Mouse (Mus musculus) heart, embryonic 12.5 days (tissue): Measurements from ENCODE around the gene Pitpnc1. TPM values are rescaled to one million over a fixed set of nuclear protein-coding genes. Genes with fewer than 3 reads are reported as not detected.

ENCODE experiments used
- ATAC-seq: fragments of 200-750 bp; cut with Nextera tagmentation; 2 replicates; pipeline ENCODE4 v1.8.0; 2017; ENCODE audit warnings: moderate TSS enrichment, moderate library complexity; ENCODE audit not compliant: insufficient number of reproducible peaks, low FRiP score
- H3K27ac ChIP-seq: fragments of 300-500 bp; sonication (generic); 2 replicates; pipeline ENCODE4 v1.5.1; 2016; ENCODE audit warnings: mild to moderate bottlenecking, moderate library complexity; ENCODE audit not compliant: poor library complexity, severe bottlenecking
- H3K27me3 ChIP-seq: fragments of 300-500 bp; sonication (generic); replicated peaks from 2 replicates; pipeline ENCODE4 v1.6.1; 2016; ENCODE audit warnings: mild to moderate bottlenecking, moderate library complexity
- H3K36me3 ChIP-seq: fragments of 300-500 bp; sonication (generic); 2 replicates; pipeline ENCODE4 v1.6.1; 2016; ENCODE audit warnings: mild to moderate bottlenecking, moderate library complexity
- H3K4me1 ChIP-seq: fragments of 300-500 bp; sonication (generic); replicated peaks from 2 replicates; pipeline ENCODE4 v1.6.1; 2016; ENCODE audit warnings: mild to moderate bottlenecking
- H3K4me2 ChIP-seq: fragments of 300-500 bp; sonication (generic); 2 replicates; pipeline ENCODE4 v1.6.1; 2016; ENCODE audit warnings: mild to moderate bottlenecking, moderate library complexity
- H3K4me3 ChIP-seq: fragments of 300-500 bp; sonication (generic); 2 replicates; pipeline ENCODE4 v1.5.1; 2016; ENCODE audit warnings: mild to moderate bottlenecking
- H3K9ac ChIP-seq: fragments of 300-500 bp; sonication (generic); 2 replicates; pipeline ENCODE4 v1.6.1; 2016; ENCODE audit warnings: mild to moderate bottlenecking, moderate library complexity
- H3K9me3 ChIP-seq: fragments of 300-500 bp; sonication (generic); replicated peaks from 2 replicates; pipeline ENCODE4 v1.6.1; 2016; ENCODE audit warnings: mild to moderate bottlenecking, moderate library complexity
- WGBS: fragments of 180-500 bp; shearing (Covaris S2); methylation state at CpG from one replicate; pipeline ENCODE4 v1.1.7; 2016; 5-methylcytosine and 5-hydroxymethylcytosine counted together
- polyA plus RNA-seq: library from polyadenylated mRNA; unstranded; fragments of >200 nt; fragmentation: Nextera tagmentation; extraction: Ambion mirVana; gene quantifications from 2 replicates; pipeline ENCODE4 v1.2.1, GENCODE M21; 2016

Gene Pitpnc1
- polyA plus RNA-seq, 1 experiment from 2014 or later = 8.2 TPM

DNA sequence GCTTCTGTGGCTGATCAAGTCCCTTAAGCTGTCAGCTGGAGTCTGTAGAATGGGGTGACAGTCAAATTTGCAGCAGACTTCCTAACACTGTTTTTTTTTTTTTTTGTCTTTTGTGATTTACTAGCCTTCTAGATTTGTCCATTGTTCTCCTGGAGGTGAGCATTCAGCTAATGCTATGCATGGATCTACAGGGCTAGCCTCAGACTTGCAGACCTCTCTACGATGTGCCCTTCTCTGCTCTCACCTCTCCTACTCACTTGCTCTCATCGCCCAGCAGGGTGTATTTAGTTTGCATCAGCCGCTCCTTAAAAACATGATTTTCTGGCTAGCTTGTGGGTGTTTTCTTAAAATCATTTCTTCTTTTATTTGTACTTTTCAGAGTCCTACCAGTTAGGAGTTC is 13.8 kb upstream of the Pitpnc1 start:
- 88% methylated on average over 3 of the region's 3 CpGs for WGBS

GRCm38 (mm10) chr11:107479862-107480203 is 9.3 kb upstream of the Pitpnc1 start:
- no peak; the same call in 1 of the 2 replicates for ATAC-seq
- WGBS = 2% methylated on average over 10 of the region's 10 CpGs

More for the DNA sequence above, 13.8 kb upstream of the Pitpnc1 start:
- peaks cover 43% of the 10 kb centered on the region for H3K36me3 ChIP-seq
- no peaks in the 10 kb centered on the region for H3K9me3 ChIP-seq
- H3K27ac ChIP-seq = no peak overlapping the region
- H3K4me2 ChIP-seq = no peak overlapping the region
- no peak overlapping the region for H3K4me3 ChIP-seq
- H3K9ac ChIP-seq = no peak overlapping the region
- peaks cover 16% of the 10 kb centered on the region for H3K4me1 ChIP-seq
- H3K27me3 ChIP-seq = no peaks in the 10 kb centered on the region
- no peak for ATAC-seq

GRCm38 (mm10) chr11:107479053-107479861 is 8.8 kb upstream of the Pitpnc1 start, which contains the start of gene Psmd12:
Gene Psmd12 (plus strand): TSS chr11:107479484.
- Histone ChIP-seq H3K27ac (peak within 1 kb of the TSS; percentile 80), H3K4me3 (peak within 1 kb of the TSS; percentile 87), H3K36me3 (no peaks in the 10 kb centered on the region), H3K27me3 (no peaks in the 10 kb centered on the region), H3K4me2 (peak within 1 kb of the TSS; percentile 86), H3K4me1 (peaks cover 16% of the 10 kb centered on the region), H3K9me3 (no peaks in the 10 kb centered on the region), H3K9ac (peak within 1 kb of the TSS; percentile 95)
- ATAC-seq = peak; percentile 98
- WGBS = under 1% methylated on average over 51 of the region's 51 CpGs

More at GRCm38 (mm10) chr11:107479862-107480203, 9.3 kb upstream of the Pitpnc1 start:
- H3K4me2 ChIP-seq = peak overlapping the region; percentile 86
- H3K36me3 ChIP-seq = peaks cover 2% of the 10 kb centered on the region; the same call in 1 of the 2 replicates
- H3K27ac ChIP-seq = peak overlapping the region; percentile 80
- H3K27me3 ChIP-seq = no peaks in the 10 kb centered on the region
- peak overlapping the region; percentile 87 for H3K4me3 ChIP-seq
- peak overlapping the region; percentile 95 for H3K9ac ChIP-seq
- no peaks in the 10 kb centered on the region for H3K9me3 ChIP-seq
- H3K4me1 ChIP-seq = peaks cover 16% of the 10 kb centered on the region

DNA sequence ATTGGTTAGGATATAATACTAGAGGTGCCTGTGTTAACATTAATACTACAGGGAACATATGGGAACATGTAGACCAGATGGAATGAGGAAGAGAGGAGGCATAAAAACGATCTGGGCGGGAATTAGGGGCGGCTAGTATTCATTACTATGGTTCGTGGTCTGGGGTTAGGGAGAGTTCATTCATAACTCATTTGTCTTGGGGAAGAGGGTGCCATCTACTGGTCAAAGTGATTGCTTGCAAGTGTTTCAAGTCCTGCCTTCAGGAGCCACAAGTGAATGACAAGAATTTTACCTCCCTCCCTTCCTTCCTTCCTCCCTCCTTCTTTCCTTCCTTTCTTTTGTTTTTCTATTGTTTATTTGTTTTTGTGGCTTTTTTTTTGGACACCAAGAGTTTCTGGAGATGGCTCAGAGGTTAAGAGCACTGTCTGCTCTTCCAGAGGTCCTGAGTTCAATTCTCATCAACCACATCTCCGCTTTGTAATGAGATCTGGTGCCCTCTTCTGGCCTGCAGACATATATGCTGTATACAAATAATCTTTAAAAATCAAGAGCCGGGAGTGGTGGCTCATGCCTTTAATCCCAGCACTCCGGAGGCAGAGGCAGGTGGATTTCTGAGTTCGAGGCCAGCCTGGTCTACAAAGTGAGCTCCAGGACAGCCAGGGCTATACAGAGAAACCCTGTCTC is 2.8 kb upstream of the Pitpnc1 start:
- no peaks in the 10 kb centered on the region for H3K36me3 ChIP-seq
- no peak overlapping the region for H3K4me3 ChIP-seq
- WGBS = 21% methylated on average over 8 of the region's 8 CpGs
- no peak overlapping the region for H3K4me2 ChIP-seq
- no peaks in the 10 kb centered on the region for H3K9me3 ChIP-seq
- ATAC-seq = no peak
- H3K4me1 ChIP-seq = peaks cover 12% of the 10 kb centered on the region
- no peaks in the 10 kb centered on the region for H3K27me3 ChIP-seq
- H3K27ac ChIP-seq = no peak overlapping the region
- H3K9ac ChIP-seq = no peak overlapping the region

GRCm38 (mm10) chr11:107472304-107472703 is 1.8 kb upstream of the Pitpnc1 start:
- Histone ChIP-seq H3K9me3 (no peaks in the 10 kb centered on the region), H3K27me3 (no peaks in the 10 kb centered on the region), H3K4me2 (no peak overlapping the region), H3K4me1 (peaks cover 16% of the 10 kb centered on the region), H3K9ac (no peak overlapping the region), H3K27ac (no peak overlapping the region), H3K4me3 (no peak overlapping the region), H3K36me3 (no peaks in the 10 kb centered on the region)
- WGBS = 94% methylated on average over 3 of the region's 3 CpGs
- no peak for ATAC-seq

- Histone ChIP-seq H3K36me3 (no peaks in the 10 kb centered on the region), H3K27ac (peak overlapping the region; percentile 83), H3K4me1 (peaks cover 16% of the 10 kb centered on the region), H3K4me3 (peak overlapping the region; percentile 73), H3K27me3 (no peaks in the 10 kb centered on the region), H3K4me2 (peak overlapping the region; percentile 92), H3K9ac (peak overlapping the region; percentile 83), H3K9me3 (no peaks in the 10 kb centered on the region)
- WGBS = 14% methylated on average over 11 of the region's 11 CpGs
- no peak for ATAC-seq
These were observed 697 bp upstream of the Pitpnc1 start for GRCm38 (mm10) chr11:107471071-107471720.

- Histone ChIP-seq H3K4me3 (peak overlapping the region; percentile 73), H3K9ac (peak overlapping the region; percentile 83), H3K27me3 (no peaks in the 10 kb centered on the region), H3K4me1 (peaks cover 16% of the 10 kb centered on the region), H3K27ac (peak overlapping the region; percentile 83), H3K36me3 (no peaks in the 10 kb centered on the region), H3K9me3 (no peaks in the 10 kb centered on the region), H3K4me2 (peak overlapping the region; percentile 92)
- peak; percentile 65 for ATAC-seq
- under 1% methylated on average over 59 of the region's 59 CpGs for WGBS
These were observed 752 bp downstream of the Pitpnc1 start for GRCm38 (mm10) chr11:107469523-107470371.

- Histone ChIP-seq H3K4me1 (peaks cover 18% of the 10 kb centered on the region), H3K9me3 (no peaks in the 10 kb centered on the region), H3K4me2 (peak overlapping the region; percentile 92), H3K36me3 (no peaks in the 10 kb centered on the region), H3K4me3 (peak overlapping the region; percentile 73), H3K9ac (peak overlapping the region; percentile 83), H3K27me3 (no peaks in the 10 kb centered on the region), H3K27ac (peak overlapping the region; percentile 64)
- WGBS = 0% methylated on average over 37 of the region's 38 CpGs
- ATAC-seq = peak; percentile 84
These were observed 1.4 kb downstream of the Pitpnc1 start for GRCm38 (mm10) chr11:107469031-107469522.

DNA sequence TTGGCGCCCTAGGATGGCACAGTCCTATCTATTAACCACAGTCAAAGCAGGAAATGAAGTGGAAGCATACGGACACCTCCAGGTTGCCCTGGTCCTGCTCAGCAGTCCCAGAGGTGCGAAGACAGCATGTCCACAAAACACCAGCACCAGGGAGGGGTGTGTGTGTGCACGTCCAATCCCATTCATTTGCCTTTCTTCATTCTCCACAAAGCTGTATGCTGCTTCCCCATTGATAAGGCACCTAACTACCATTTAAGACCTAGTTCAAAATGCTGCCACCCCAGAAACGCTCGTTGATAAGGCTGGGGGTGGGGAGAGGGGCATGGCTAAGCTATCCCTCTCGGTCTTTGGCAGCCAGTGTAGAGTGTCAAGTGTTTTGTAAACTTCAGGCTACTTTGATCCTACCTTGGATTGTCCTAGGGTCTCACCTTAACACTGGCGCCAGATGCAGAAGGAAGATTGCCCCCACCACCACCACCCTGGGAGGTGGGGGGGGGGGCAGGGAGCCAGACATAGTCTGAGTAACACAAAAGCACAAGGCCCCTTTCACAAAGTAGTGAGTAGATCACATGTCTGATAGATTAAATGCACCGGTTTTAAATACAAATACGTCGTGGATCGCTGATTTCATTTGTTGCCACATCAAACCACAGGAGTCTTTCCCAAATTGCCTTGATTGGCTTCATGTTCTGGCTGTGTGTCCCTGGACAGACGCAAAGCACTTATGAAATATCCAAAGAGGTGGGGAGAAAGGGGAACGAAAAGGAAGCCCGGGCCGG is 2.1 kb downstream of the Pitpnc1 start:
- Histone ChIP-seq H3K27me3 (no peaks in the 10 kb centered on the region), H3K4me1 (peaks cover 21% of the 10 kb centered on the region), H3K9me3 (no peaks in the 10 kb centered on the region), H3K4me3 (peak overlapping the region; percentile 73), H3K9ac (peak overlapping the region; percentile 83), H3K36me3 (no peaks in the 10 kb centered on the region), H3K4me2 (peak overlapping the region; percentile 92), H3K27ac (peak overlapping the region; percentile 64; the same call in 1 of the 2 replicates)
- WGBS = 20% methylated on average over 16 of the region's 16 CpGs
- ATAC-seq = no peak; the same call in 1 of the 2 replicates
